Mouse (Mus musculus) midbrain, embryonic 11.5 days (tissue): Measurements from ENCODE around the gene Gpr179. TPM values are rescaled to one million over a fixed set of nuclear protein-coding genes. Genes with fewer than 3 reads are reported as not detected.
A peak's percentile ranks its signal among the peaks of the same experiment; 100 is the strongest.

ENCODE experiments used
- ATAC-seq: fragments of 200-750 bp; cut with Nextera tagmentation; 2 replicates; pipeline ENCODE4 v1.8.0; 2017; ENCODE audit warnings: moderate TSS enrichment, moderate library complexity; ENCODE audit not compliant: low FRiP score
- DNase-seq: peaks from one replicate; pipeline ENCODE4 v3.0.0; 2015; ENCODE audit warnings: low spot score; ENCODE audit errors: missing footprints
- H3K27ac ChIP-seq: fragments of 300-500 bp; sonication (generic); 2 replicates; pipeline ENCODE4 v1.5.1; 2014; ENCODE audit warnings: low read depth, low read length
- H3K27me3 ChIP-seq: fragments of 300-500 bp; sonication (generic); 2 replicates; pipeline ENCODE4 v1.6.1; 2014; ENCODE audit warnings: mild to moderate bottlenecking, low read length, moderate library complexity, mixed read lengths; ENCODE audit not compliant: control insufficient read depth, insufficient read depth
- H3K36me3 ChIP-seq: fragments of 300-500 bp; sonication (generic); 2 replicates; pipeline ENCODE4 v1.6.1; 2014; ENCODE audit warnings: mild to moderate bottlenecking, low read length, moderate library complexity, mixed read lengths; ENCODE audit not compliant: control insufficient read depth, insufficient read depth
- H3K4me1 ChIP-seq: fragments of 300-500 bp; sonication (generic); 2 replicates; pipeline ENCODE4 v1.6.1; 2014; ENCODE audit warnings: low read length; ENCODE audit not compliant: control insufficient read depth, insufficient read depth
- H3K4me2 ChIP-seq: fragments of 300-500 bp; sonication (generic); 2 replicates; pipeline ENCODE4 v1.6.1; 2014; ENCODE audit warnings: mild to moderate bottlenecking, moderate library complexity
- H3K4me3 ChIP-seq: fragments of 300-500 bp; sonication (generic); 2 replicates; pipeline ENCODE4 v1.5.1; 2014; ENCODE audit warnings: low read depth, low read length
- H3K9ac ChIP-seq: fragments of 300-500 bp; sonication (generic); 2 replicates; pipeline ENCODE4 v1.6.1; 2014; ENCODE audit warnings: low read length
- H3K9me3 ChIP-seq: fragments of 300-500 bp; sonication (generic); 2 replicates; pipeline ENCODE4 v1.6.1; 2016; ENCODE audit warnings: low read length; ENCODE audit not compliant: control insufficient read depth
- WGBS: fragments of 180-500 bp; shearing (Covaris S2); extraction: QIAGEN DNeasy Blood & Tissue Kit; methylation state at CpG from one replicate; pipeline ENCODE4 v1.1.7; 2014; 5-methylcytosine and 5-hydroxymethylcytosine counted together
- polyA plus RNA-seq: library from polyadenylated mRNA; unstranded; fragments of >200 nt; fragmentation: Nextera tagmentation; extraction: Ambion mirVana; gene quantifications from 2 replicates; pipeline ENCODE4 v1.2.1, GENCODE M21; 2014

Gpr179 gene
- polyA plus RNA-seq, 1 experiment from 2014 or later, result not detected

- no peak overlapping the region for H3K4me2 ChIP-seq
- H3K4me1 ChIP-seq, result no peaks in the 10 kb centered on the region
- H3K9ac ChIP-seq, result no peak overlapping the region
- no peak overlapping the region for H3K27ac ChIP-seq
- no peak for DNase-seq
- H3K36me3 ChIP-seq, result peaks cover 7% of the 10 kb centered on the region; the same call in 1 of the 2 replicates
- H3K9me3 ChIP-seq, result no peaks in the 10 kb centered on the region
- H3K4me3 ChIP-seq, result no peak overlapping the region
- ATAC-seq, result no peak
- 94% methylated on average over 2 of the region's 2 CpGs for WGBS
- H3K27me3 ChIP-seq, result no peaks in the 10 kb centered on the region
Observed at GRCm38 (mm10) chr11:97383017-97383416, 31.1 kb upstream of the Gpr179 start.

- DNase-seq (no peak), ATAC-seq (no peak)
- 88% methylated on average over 3 of the region's 3 CpGs for WGBS
- H3K36me3 ChIP-seq, result peaks cover 9% of the 10 kb centered on the region; the same call in 1 of the 2 replicates
- no peak overlapping the region for H3K4me2 ChIP-seq
- H3K9me3 ChIP-seq, result no peaks in the 10 kb centered on the region
- H3K9ac ChIP-seq, result no peak overlapping the region
- H3K27me3 ChIP-seq, result no peaks in the 10 kb centered on the region
- H3K27ac ChIP-seq, result no peak overlapping the region
- H3K4me1 ChIP-seq, result no peaks in the 10 kb centered on the region
- H3K4me3 ChIP-seq, result no peak overlapping the region
Observed at GRCm38 (mm10) chr11:97380036-97380435, 28.2 kb upstream of the Gpr179 start.

GRCm38 (mm10) chr11:97373402-97373801 lies 21.5 kb upstream of the Gpr179 start:
- DNase-seq, result no peak
- no peaks in the 10 kb centered on the region for H3K4me1 ChIP-seq
- no peak overlapping the region for H3K4me3 ChIP-seq
- WGBS, result 92% methylated on average over 2 of the region's 2 CpGs
- H3K27ac ChIP-seq, result no peak overlapping the region
- H3K9me3 ChIP-seq, result no peaks in the 10 kb centered on the region
- no peak overlapping the region for H3K4me2 ChIP-seq
- H3K36me3 ChIP-seq, result peaks cover 6% of the 10 kb centered on the region; the same call in 1 of the 2 replicates
- H3K9ac ChIP-seq, result no peak overlapping the region
- H3K27me3 ChIP-seq, result no peaks in the 10 kb centered on the region
- no peak for ATAC-seq

DNA sequence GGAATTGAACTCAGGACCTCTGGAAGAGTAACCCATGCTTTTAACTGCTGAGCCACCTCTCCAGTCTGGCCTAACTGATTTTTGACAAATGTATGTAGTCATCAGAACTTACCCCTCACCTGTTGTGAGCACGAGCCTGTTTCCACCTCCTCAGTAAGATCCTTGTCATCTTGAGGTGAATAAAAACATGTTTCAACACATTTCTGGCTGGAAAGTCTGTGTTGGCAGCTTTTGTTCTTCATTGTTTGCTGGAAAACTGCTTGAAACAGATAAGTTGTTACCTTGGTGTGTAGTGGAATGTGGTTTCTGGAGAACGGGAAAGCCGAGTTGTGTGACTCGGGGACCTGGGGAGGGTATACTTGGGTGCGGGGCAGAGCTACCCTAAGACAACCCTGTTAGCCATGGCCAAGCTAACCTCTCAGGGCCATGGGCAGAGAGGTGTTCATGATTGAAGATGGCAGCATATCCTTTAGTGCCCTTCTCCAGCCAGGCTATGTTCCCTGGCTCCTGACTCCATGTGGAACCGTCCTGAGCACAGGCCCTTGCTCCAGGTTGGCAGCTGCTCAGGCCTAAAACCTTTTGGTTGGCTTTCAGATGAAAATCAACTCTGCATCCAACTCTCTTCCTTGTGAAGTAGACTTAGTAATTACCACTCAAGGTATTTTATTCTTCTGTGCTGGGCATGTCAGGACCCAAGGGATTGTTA lies 20.4 kb upstream of the Gpr179 start:
- no peak for ATAC-seq
- 91% methylated on average over 6 of the region's 6 CpGs for WGBS
- peaks cover 6% of the 10 kb centered on the region; the same call in 1 of the 2 replicates for H3K36me3 ChIP-seq

GRCm38 (mm10) chr11:97370329-97371091 lies 18.6 kb upstream of the Gpr179 start:
- Histone ChIP-seq H3K4me1 (peaks cover 1% of the 10 kb centered on the region), H3K4me2 (no peak overlapping the region), H3K9me3 (no peaks in the 10 kb centered on the region), H3K9ac (no peak overlapping the region), H3K27ac (no peak overlapping the region), H3K4me3 (no peak overlapping the region), H3K27me3 (no peaks in the 10 kb centered on the region), H3K36me3 (peaks cover 4% of the 10 kb centered on the region; the same call in 1 of the 2 replicates)
- WGBS, result 84% methylated on average over 7 of the region's 7 CpGs
- no peak for DNase-seq
- no peak for ATAC-seq

More for the DNA sequence above, 20.4 kb upstream of the Gpr179 start:
- DNase-seq, result no peak
- H3K9me3 ChIP-seq, result no peaks in the 10 kb centered on the region
- H3K4me1 ChIP-seq, result no peaks in the 10 kb centered on the region
- no peak overlapping the region for H3K9ac ChIP-seq
- no peaks in the 10 kb centered on the region for H3K27me3 ChIP-seq
- no peak overlapping the region for H3K27ac ChIP-seq
- no peak overlapping the region for H3K4me3 ChIP-seq
- H3K4me2 ChIP-seq, result no peak overlapping the region

GRCm38 (mm10) chr11:97368501-97368900 lies 16.6 kb upstream of the Gpr179 start:
- 93% methylated on average over 5 of the region's 5 CpGs for WGBS
- Histone ChIP-seq H3K4me1 (peaks cover 18% of the 10 kb centered on the region), H3K9ac (no peak overlapping the region), H3K4me3 (no peak overlapping the region), H3K36me3 (no peaks in the 10 kb centered on the region), H3K27ac (no peak overlapping the region), H3K4me2 (no peak overlapping the region), H3K9me3 (no peaks in the 10 kb centered on the region), H3K27me3 (no peaks in the 10 kb centered on the region)
- ATAC-seq (no peak), DNase-seq (no peak)

DNA sequence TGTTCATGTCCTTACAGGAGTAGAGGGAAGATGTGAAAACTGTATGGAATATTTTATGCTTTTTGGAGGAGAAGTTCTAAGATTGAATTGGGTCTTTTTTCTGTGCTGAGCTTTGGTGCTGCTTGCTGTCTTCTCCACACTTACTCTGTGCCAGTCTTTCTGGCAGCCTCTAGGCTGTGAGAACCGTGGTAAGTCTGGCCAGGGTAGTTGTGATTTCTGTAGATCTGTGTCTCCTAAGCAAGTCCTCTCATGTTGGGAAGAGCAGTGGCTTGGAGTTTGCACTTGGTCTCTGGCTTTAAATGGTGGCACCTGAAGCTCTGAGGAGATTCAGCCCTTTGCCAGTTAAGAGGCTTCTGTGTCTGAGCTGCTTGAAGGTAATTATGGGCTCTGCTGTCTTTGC lies 13.7 kb upstream of the Gpr179 start:
- 62% methylated on average over 1 of the region's 1 CpGs for WGBS
- ATAC-seq (no peak), DNase-seq (no peak)
- Histone ChIP-seq H3K9ac (no peak overlapping the region), H3K4me3 (no peak overlapping the region), H3K36me3 (no peaks in the 10 kb centered on the region), H3K4me2 (peak overlapping the region; percentile 94; the same call in 1 of the 2 replicates), H3K4me1 (peaks cover 18% of the 10 kb centered on the region), H3K27ac (no peak overlapping the region), H3K9me3 (no peaks in the 10 kb centered on the region), H3K27me3 (no peaks in the 10 kb centered on the region)

DNA sequence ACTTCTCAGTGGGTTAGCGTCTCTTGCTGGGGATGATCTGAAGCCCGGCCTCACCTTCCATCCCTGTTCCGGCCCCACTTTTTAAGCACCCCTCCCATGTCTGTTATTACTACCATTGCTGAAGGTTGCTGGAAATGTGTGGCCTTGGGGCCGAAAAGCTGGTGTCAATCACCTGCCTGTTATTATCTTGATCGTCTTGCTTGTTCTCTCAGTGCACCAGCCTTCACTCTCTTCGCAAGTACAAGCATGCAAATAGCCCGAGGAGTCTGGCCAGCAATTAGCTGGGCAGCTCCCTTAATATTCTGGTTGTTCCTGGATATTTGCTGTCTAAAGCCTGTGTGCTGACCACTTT lies 11.7 kb upstream of the Gpr179 start:
- Histone ChIP-seq H3K27ac (no peak overlapping the region), H3K4me3 (peak overlapping the region; percentile 97), H3K4me2 (peak overlapping the region; percentile 94)

DNA sequence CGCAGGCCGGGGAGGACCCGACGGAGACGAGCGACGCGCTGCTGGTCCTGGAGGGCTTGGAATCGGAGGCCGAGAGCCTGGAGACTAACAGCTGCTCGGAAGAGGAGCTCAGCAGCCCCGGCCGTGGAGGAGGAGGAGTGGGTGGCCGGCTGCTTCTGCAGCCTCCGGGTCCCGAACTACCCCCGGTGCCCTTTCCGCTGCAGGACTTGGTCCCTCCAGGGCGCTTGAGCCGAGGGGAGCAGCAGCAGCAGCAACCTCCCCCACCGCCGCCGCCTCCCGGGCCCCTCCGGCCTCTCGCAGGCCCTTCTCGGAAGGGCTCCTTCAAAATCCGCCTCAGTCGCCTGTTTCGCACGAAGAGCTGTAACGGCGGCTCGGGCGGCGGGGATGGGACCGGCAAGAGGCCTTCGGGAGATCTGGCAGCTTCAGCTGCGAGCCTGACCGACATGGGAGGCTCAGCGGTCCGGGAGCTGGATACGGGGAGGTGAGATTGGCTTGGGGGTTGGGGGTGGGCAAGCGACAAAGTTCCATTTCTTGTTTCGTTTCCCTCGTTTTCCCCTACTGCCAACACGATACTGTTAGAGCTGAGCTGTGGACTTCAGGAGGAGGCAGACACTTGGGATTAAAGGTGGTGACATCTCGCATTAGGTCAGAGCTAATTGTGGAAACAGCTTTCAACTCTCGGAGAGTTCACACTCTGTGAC lies 11.2 kb upstream of the Gpr179 start:
- Histone ChIP-seq H3K9ac (peak overlapping the region; percentile 98), H3K9me3 (no peaks in the 10 kb centered on the region), H3K27me3 (no peaks in the 10 kb centered on the region), H3K27ac (peak overlapping the region; percentile 64), H3K4me1 (peaks cover 18% of the 10 kb centered on the region), H3K4me2 (peak overlapping the region; percentile 94), H3K4me3 (peak overlapping the region; percentile 97), H3K36me3 (no peaks in the 10 kb centered on the region)
- WGBS, result under 1% methylated on average over 49 of the region's 49 CpGs
- ATAC-seq, result peak; percentile 13
- peak; percentile 96 for DNase-seq

More for the DNA sequence above, 11.7 kb upstream of the Gpr179 start:
- Histone ChIP-seq H3K4me1 (peaks cover 18% of the 10 kb centered on the region), H3K9me3 (no peaks in the 10 kb centered on the region), H3K36me3 (no peaks in the 10 kb centered on the region), H3K9ac (peak overlapping the region; percentile 98), H3K27me3 (no peaks in the 10 kb centered on the region)
- ATAC-seq (no peak), DNase-seq (no peak)
- WGBS, result 2% methylated on average over 7 of the region's 7 CpGs
